Mouse (Mus musculus): ENCODE measurements at regions not wholly inside any gene's neighbourhood (a gene's known extent, or its start where the extent isn't known, plus 50 kb on each side); places are given as distances from the start of the nearest gene placed in this dataset.

GRCm38 (mm10) chr4:89527326-89527725 lies 151.9 kb upstream of the Dmrta1 start:
- TF ChIP-seq CTCF (IDR thresholded peaks at IDR 0.05; ENCODE audit: control insufficient read depth, insufficient read depth, insufficient replicate concordance, low read depth, low read length) (no peak), POLR2A (IDR thresholded peaks at IDR 0.05; ENCODE audit: control insufficient read depth, low read depth, low read length) (no peak)
